Mouse (Mus musculus) common myeloid progenitor, adult 5-6 weeks (primary cell): ENCODE measurements around the gene Schip1. TPM values are rescaled to one million over a fixed set of nuclear protein-coding genes. Genes with fewer than 3 reads are reported as not detected.

Experiments used
- ATAC-seq: replicated peaks from 2 replicates; pipeline ENCODE4 v1.8.0; 2016; ENCODE audit warnings: low read depth, mild to moderate bottlenecking, moderate TSS enrichment, inconsistent platforms; ENCODE audit not compliant: poor library complexity, severe bottlenecking
- total RNA-seq: library from RNA; stranded (forward); fragments of 200-1000, 187-1606 nt; gene quantifications from 2 replicates; pipeline ENCODE4 v1.2.3, GENCODE M21; 2017

Gene Schip1
- total RNA-seq, 1 experiment from 2014 or later: 0.91 TPM

- no peak for ATAC-seq
Measured at GRCm38 (mm10) chr3:68262304-68262703, 197.7 kb downstream of the Schip1 start.

- no peak for ATAC-seq
Measured at GRCm38 (mm10) chr3:68267905-68268304, 203.3 kb downstream of the Schip1 start.

- ATAC-seq: no peak
Measured at GRCm38 (mm10) chr3:68269251-68269650, 204.6 kb downstream of the Schip1 start.

- ATAC-seq: no peak
Measured at GRCm38 (mm10) chr3:68270246-68270645, 205.6 kb downstream of the Schip1 start.

- no peak for ATAC-seq
Measured at GRCm38 (mm10) chr3:68271457-68271856, 206.9 kb downstream of the Schip1 start.

- no peak for ATAC-seq
Measured at GRCm38 (mm10) chr3:68271881-68272280, 207.3 kb downstream of the Schip1 start.

- no peak for ATAC-seq
Measured at GRCm38 (mm10) chr3:68282844-68283594, 218.4 kb downstream of the Schip1 start.

- ATAC-seq: no peak
Measured at GRCm38 (mm10) chr3:68283595-68283991, 219.0 kb downstream of the Schip1 start.

GRCm38 (mm10) chr3:68284500-68284899 is 219.9 kb downstream of the Schip1 start:
- no peak for ATAC-seq

- ATAC-seq: no peak
Measured at GRCm38 (mm10) chr3:68296752-68297151, 232.2 kb downstream of the Schip1 start.

- no peak for ATAC-seq
Measured at GRCm38 (mm10) chr3:68305647-68306046, 241.0 kb downstream of the Schip1 start.

GRCm38 (mm10) chr3:68306726-68307125 is 242.1 kb downstream of the Schip1 start:
- ATAC-seq: no peak

GRCm38 (mm10) chr3:68325575-68325974 is 261.0 kb downstream of the Schip1 start:
- no peak for ATAC-seq

GRCm38 (mm10) chr3:68332515-68332914 is 267.9 kb downstream of the Schip1 start:
- ATAC-seq: no peak

- no peak for ATAC-seq
Measured at GRCm38 (mm10) chr3:68335501-68335900, 270.9 kb downstream of the Schip1 start.

- no peak for ATAC-seq
Measured at GRCm38 (mm10) chr3:68350624-68351023, 286.0 kb downstream of the Schip1 start.

GRCm38 (mm10) chr3:68351461-68351860 is 286.9 kb downstream of the Schip1 start:
- no peak for ATAC-seq

GRCm38 (mm10) chr3:68352961-68353360 is 288.4 kb downstream of the Schip1 start:
- ATAC-seq: no peak

GRCm38 (mm10) chr3:68353492-68353891 is 288.9 kb downstream of the Schip1 start:
- ATAC-seq: no peak

GRCm38 (mm10) chr3:68356516-68356915 is 291.9 kb downstream of the Schip1 start:
- ATAC-seq: no peak

- no peak for ATAC-seq
Measured at GRCm38 (mm10) chr3:68368029-68368428, 303.4 kb downstream of the Schip1 start.

- ATAC-seq: no peak
Measured at GRCm38 (mm10) chr3:68372925-68373324, 308.3 kb downstream of the Schip1 start.
